Mouse (Mus musculus) ES-E14 (cell line): ENCODE results near the gene Cep57l1. TPM values are rescaled to one million over a fixed set of nuclear protein-coding genes. Genes with fewer than 3 reads are reported as not detected.

ENCODE experiments used
- DNase-seq: peaks from one replicate; pipeline ENCODE4 v3.0.0-alpha.2; 2013; ENCODE audit warnings: low read depth, low spot score
- H3K27ac ChIP-seq: 2 replicates; pipeline ENCODE4 v1.5.1; 2012; ENCODE audit warnings: low read depth, mild to moderate bottlenecking, low read length, moderate library complexity, mixed read lengths; ENCODE audit not compliant: poor library complexity, insufficient read depth, severe bottlenecking
- H3K36me3 ChIP-seq: 2 replicates; pipeline ENCODE4 v1.6.1; 2012; ENCODE audit warnings: mild to moderate bottlenecking, low read length, moderate library complexity, mixed read lengths; ENCODE audit not compliant: control insufficient read depth, poor library complexity, insufficient read depth, severe bottlenecking
- H3K4me1 ChIP-seq, 2 experiments: fragments of 150-350 bp in 1 of 2; sonication (generic) in 1 of 2; 2 replicates each; pipeline ENCODE4 v1.6.1; 2012; ENCODE audit warnings: low read length in 2 of 2, mild to moderate bottlenecking in 1 of 2, mixed read lengths in 1 of 2; ENCODE audit not compliant: control insufficient read depth in 2 of 2, insufficient read depth in 2 of 2, poor library complexity in 1 of 2
- H3K4me3 ChIP-seq, 2 experiments: fragments of 150-350 bp in 1 of 2; sonication (generic) in 1 of 2; 2 replicates each; pipeline ENCODE4 v1.5.1; 2012; ENCODE audit warnings: low read length in 2 of 2, low read depth in 1 of 2, mild to moderate bottlenecking in 1 of 2, mixed read lengths in 1 of 2; ENCODE audit not compliant: insufficient read depth in 1 of 2, poor library complexity in 1 of 2, severe bottlenecking in 1 of 2
- H3K9ac ChIP-seq: 2 replicates; pipeline ENCODE4 v1.6.1; 2012; ENCODE audit warnings: low read depth, mild to moderate bottlenecking, low read length, mixed read lengths; ENCODE audit not compliant: poor library complexity, insufficient read depth, severe bottlenecking
- H3K9me3 ChIP-seq: fragments of 150-350 bp; sonication (generic); 2 replicates; pipeline ENCODE4 v1.6.1; 2012; ENCODE audit warnings: low read depth, mild to moderate bottlenecking, low read length; ENCODE audit not compliant: control insufficient read depth, insufficient read depth
- CHD2 ChIP-seq: IDR thresholded peaks from 2 replicates; pipeline ENCODE4 v1.6.1; 2014; ENCODE audit warnings: mild to moderate bottlenecking, low read depth, low read length, inconsistent platforms
- HCFC1 ChIP-seq: IDR thresholded peaks from 2 replicates; pipeline ENCODE4 v1.6.1; 2012; ENCODE audit warnings: low read length, inconsistent platforms, borderline replicate concordance; ENCODE audit not compliant: insufficient read depth
- MAFK ChIP-seq: IDR thresholded peaks from 2 replicates; pipeline ENCODE4 v1.6.1; 2014; ENCODE audit warnings: mild to moderate bottlenecking, low read depth, low read length, inconsistent platforms; ENCODE audit not compliant: insufficient read depth
- ZC3H11A ChIP-seq: IDR thresholded peaks from 2 replicates; pipeline ENCODE4 v1.6.1; 2012; ENCODE audit warnings: low read depth, mild to moderate bottlenecking, inconsistent platforms, low read length, borderline replicate concordance
- ZNF384 ChIP-seq: IDR thresholded peaks from 2 replicates; pipeline ENCODE4 v1.6.1; 2012; ENCODE audit warnings: low read depth, low read length, inconsistent platforms
- in situ Hi-C, 2 experiments: fragments of 600-800 bp; cut with MboI; formaldehyde crosslinking; loops; one replicate each; pipeline ENCODE4 v1.15.1; 2025; ENCODE audit warnings: low sequenced_read_pairs in 2 of 2, inconsistent platforms in 1 of 2; ENCODE audit not compliant: unreplicated experiment in 2 of 2
- total RNA-seq: library from RNA; depleted of rRNA; stranded (reverse); fragments of 300-350 nt; gene quantifications from 2 replicates; pipeline ENCODE4 v1.2.3, GENCODE M21; 2012

Cep57l1 gene
- total RNA-seq, 1 experiment, result 32.0 TPM

GRCm38 (mm10) chr10:41733214-41733613 lies 76.5 kb downstream of the Cep57l1 start:
- no peak for DNase-seq
- Histone ChIP-seq H3K27ac (no peak overlapping the region), H3K4me3 (no peak overlapping the region), H3K9me3 (no peaks in the 10 kb centered on the region), H3K9ac (no peak overlapping the region), H3K4me1 (no peaks in the 10 kb centered on the region), H3K36me3 (peaks cover 9% of the 10 kb centered on the region)
- no peak for TF ChIP-seq ZC3H11A
- no peak for TF ChIP-seq ZNF384
- TF ChIP-seq MAFK, result no peak
- no peak for TF ChIP-seq HCFC1
- TF ChIP-seq CHD2, result no peak
- in situ Hi-C loops, result no loop called here

- peaks cover 14% of the 10 kb centered on the region for H3K36me3 ChIP-seq
- DNase-seq, result no peak
- H3K4me1 ChIP-seq, result no peaks in the 10 kb centered on the region
- no peak overlapping the region for H3K27ac ChIP-seq
- H3K4me3 ChIP-seq, result no peak overlapping the region
- H3K9ac ChIP-seq, result no peak overlapping the region
- in situ Hi-C loops, result no loop called here
- H3K9me3 ChIP-seq, result no peaks in the 10 kb centered on the region
- no peak for TF ChIP-seq ZNF384
- TF ChIP-seq HCFC1, result no peak
- no peak for TF ChIP-seq CHD2
- no peak for TF ChIP-seq ZC3H11A
- no peak for TF ChIP-seq MAFK
Observed at GRCm38 (mm10) chr10:41731932-41732331, 77.7 kb downstream of the Cep57l1 start.

- Histone ChIP-seq H3K4me1 (no peaks in the 10 kb centered on the region), H3K9me3 (no peaks in the 10 kb centered on the region), H3K36me3 (peaks cover 14% of the 10 kb centered on the region), H3K27ac (no peak overlapping the region), H3K9ac (no peak overlapping the region), H3K4me3 (no peak overlapping the region)
- TF ChIP-seq CHD2 (no peak), ZC3H11A (no peak), MAFK (no peak), HCFC1 (no peak), ZNF384 (no peak)
- in situ Hi-C loops, result no loop called here
- DNase-seq, result no peak
Observed at GRCm38 (mm10) chr10:41730746-41731145, 78.9 kb downstream of the Cep57l1 start.

GRCm38 (mm10) chr10:41726215-41726614 lies 83.5 kb downstream of the Cep57l1 start:
- in situ Hi-C loops, result no loop called here
- Histone ChIP-seq H3K9me3 (no peaks in the 10 kb centered on the region), H3K4me1 (no peaks in the 10 kb centered on the region), H3K36me3 (peaks cover 18% of the 10 kb centered on the region), H3K27ac (no peak overlapping the region), H3K9ac (no peak overlapping the region), H3K4me3 (no peak overlapping the region)
- no peak for DNase-seq
- no peak for TF ChIP-seq HCFC1
- no peak for TF ChIP-seq CHD2
- TF ChIP-seq ZNF384, result no peak
- TF ChIP-seq MAFK, result no peak
- no peak for TF ChIP-seq ZC3H11A

GRCm38 (mm10) chr10:41719587-41719986 lies 90.1 kb downstream of the Cep57l1 start:
- in situ Hi-C loops, result no loop called here

More at GRCm38 (mm10) chr10:41719587-41719986, 90.1 kb downstream of the Cep57l1 start:
- peaks cover 5% of the 10 kb centered on the region; the same call in 1 of the 2 replicates for H3K36me3 ChIP-seq
- no peak for TF ChIP-seq ZNF384
- TF ChIP-seq CHD2, result no peak
- TF ChIP-seq HCFC1, result no peak
- TF ChIP-seq ZC3H11A, result no peak
- TF ChIP-seq MAFK, result no peak
- DNase-seq, result no peak
- peaks cover 0 to 4% of the 10 kb centered on the region in 2 experiments; a peak in 1 of 4 replicates for H3K4me1 ChIP-seq
- no peaks in the 10 kb centered on the region for H3K9me3 ChIP-seq
- H3K4me3 ChIP-seq, result no peak overlapping the region
- H3K9ac ChIP-seq, result no peak overlapping the region
- no peak overlapping the region for H3K27ac ChIP-seq
